In the genomic region with DNA sequence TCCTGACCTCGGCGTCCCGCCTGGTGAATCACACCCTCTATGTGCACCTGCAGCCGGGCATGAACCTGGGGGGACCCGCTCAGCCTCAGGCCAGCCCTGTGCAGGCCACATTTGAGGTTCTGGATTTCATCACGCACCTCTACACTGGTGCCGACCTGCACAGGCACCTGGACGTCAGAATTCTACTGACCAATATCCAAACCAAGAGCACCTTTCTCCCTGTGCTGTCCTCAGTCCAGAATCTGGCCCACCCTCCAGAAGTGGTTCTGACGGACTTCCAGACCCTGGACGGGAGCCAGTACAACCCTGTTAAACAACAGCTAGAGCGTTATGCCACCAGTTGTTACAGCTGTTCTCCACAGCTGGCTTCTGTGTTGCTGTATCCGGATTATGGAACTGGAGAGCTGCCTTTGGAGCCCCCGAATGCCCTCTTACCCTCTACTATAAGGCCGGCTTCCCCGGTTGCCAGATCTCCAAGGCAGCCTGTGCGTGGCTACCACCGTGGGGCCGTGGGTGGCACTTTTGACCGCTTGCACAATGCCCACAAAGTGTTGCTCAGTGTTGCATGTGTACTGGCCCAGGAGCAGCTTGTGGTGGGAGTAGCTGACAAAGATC, we compare ENCODE assay signal across 8 mouse cellular contexts. TPM values are rescaled to one million over a fixed set of nuclear protein-coding genes. Genes with fewer than 3 reads are reported as not detected.
DNase-seq lines count a peak whose midpoint lies in the region; ATAC-seq and TF ChIP-seq lines count a peak whose summit lies in the region.

No protein-coding gene starts in this region.

- H3K27ac ChIP-seq in neural tube, embryonic 12.5 days = peak overlapping the region; percentile 28; the same call in 1 of the 2 replicates

- H3K9ac ChIP-seq in neural tube, embryonic 12.5 days = peak overlapping the region; percentile 85

- H3K9me3 ChIP-seq in E14TG2a.4 (ENCODE audit: low read length) = no peaks in the 10 kb centered on the region
- H3K9me3 ChIP-seq in neural tube, embryonic 12.5 days = no peaks in the 10 kb centered on the region

- peaks cover 40% of the 10 kb centered on the region for H3K27me3 ChIP-seq in E14TG2a.4 (ENCODE audit: insufficient read depth, low read length)
- peaks cover 33% of the 10 kb centered on the region for H3K27me3 ChIP-seq in neural tube, embryonic 12.5 days (replicated peaks)

- ATAC-seq in granulocyte monocyte progenitor cell, adult 5-6 weeks (replicated peaks; ENCODE audit: poor library complexity, severe bottlenecking) = peak; percentile 35
- ATAC-seq in neural tube, embryonic 12.5 days (ENCODE audit: low FRiP score, low read depth) = 0 out of 2 replicates have a peak, but pooled peaks have one; percentile 1
- ATAC-seq in erythroid progenitor cell, adult 5-6 weeks (replicated peaks; ENCODE audit: low FRiP score, poor library complexity, severe bottlenecking) = no peak

- peak overlapping the region; percentile 94 for H3K4me3 ChIP-seq in E14TG2a.4 (replicated peaks; ENCODE audit: low read length)
- H3K4me3 ChIP-seq in neural tube, embryonic 12.5 days = peak overlapping the region; percentile 74

- DNase-seq in cerebellum, adult 8-10 months = peak; percentile 59
- no peak for DNase-seq in cerebellum, adult 18-20 months
- DNase-seq in kidney, postnatal 4 days = peak; percentile 49 to 69
- DNase-seq in left cerebral cortex, postnatal 36 days (ENCODE audit: low spot score in 2 of 2) = no peak

- TF ChIP-seq CTCF in E14TG2a.4 (conservative IDR thresholded peaks at IDR 0.05; ENCODE audit: low read length) = no peak

- H3K36me3 ChIP-seq in E14TG2a.4 (ENCODE audit: insufficient read depth, low read length) = peaks cover 30% of the 10 kb centered on the region
- H3K36me3 ChIP-seq in neural tube, embryonic 12.5 days = peaks cover 13% of the 10 kb centered on the region

- peaks cover 78% of the 10 kb centered on the region for H3K4me1 ChIP-seq in E14TG2a.4 (replicated peaks; ENCODE audit: low read depth, low read length)
- H3K4me1 ChIP-seq in neural tube, embryonic 12.5 days = peaks cover 37% of the 10 kb centered on the region

- intact Hi-C loops in left cerebral cortex, postnatal 36 days (cut with DNase I) = no loop called here

- WGBS in neural tube, embryonic 12.5 days = 35% methylated on average over 19 of the region's 19 CpGs

- H3K4me2 ChIP-seq in neural tube, embryonic 12.5 days (replicated peaks) = peak overlapping the region; percentile 92

RNA-seq across cellular contexts. Expression of gene Coasy, which starts 0.8 kb away (rescaled TPM):
- 26.8 and 35.8 TPM in 2 replicates for total RNA-seq in granulocyte monocyte progenitor cell, adult 5-6 weeks (2014; fragmentation: Nextera tagmentation)
- 30.5 and 32.2 TPM in 2 replicates for total RNA-seq in granulocyte monocyte progenitor cell, adult 5-6 weeks (2017)
- polyA plus RNA-seq in neural tube, embryonic 12.5 days (2016; fragmentation: Nextera tagmentation; extraction: Ambion mirVana) = 50.8 and 54.5 TPM in 2 replicates
- 2.5 and 3.8 TPM in 2 replicates for total RNA-seq in erythroid progenitor cell, adult 5-6 weeks (2015; ENCODE audit: low replicate concordance)
- 1.7 and 6.8 TPM in 2 replicates for total RNA-seq in erythroid progenitor cell, adult 5-6 weeks (2017; ENCODE audit: low replicate concordance)
- total RNA-seq in left cerebral cortex, postnatal 36 days (2021) = 10 to 100 TPM; 22.7 to 26.3 TPM

RNA-seq across cellular contexts. Expression of gene Mlx, which starts 3.9 kb away (rescaled TPM):
- 76.1 and 81.6 TPM in 2 replicates for total RNA-seq in granulocyte monocyte progenitor cell, adult 5-6 weeks (2014; fragmentation: Nextera tagmentation)
- total RNA-seq in granulocyte monocyte progenitor cell, adult 5-6 weeks (2017) = 68.2 and 82.4 TPM in 2 replicates
- 59.6 and 68.0 TPM in 2 replicates for polyA plus RNA-seq in neural tube, embryonic 12.5 days (2016; fragmentation: Nextera tagmentation; extraction: Ambion mirVana)
- total RNA-seq in erythroid progenitor cell, adult 5-6 weeks (2015; ENCODE audit: low replicate concordance) = 36.0 and 43.6 TPM in 2 replicates
- 16.8 and 26.4 TPM in 2 replicates for total RNA-seq in erythroid progenitor cell, adult 5-6 weeks (2017; ENCODE audit: low replicate concordance)
- 10 to 100 TPM; 38.9 to 41.8 TPM for total RNA-seq in left cerebral cortex, postnatal 36 days (2021)

RNA-seq across cellular contexts. Expression of gene Hsd17b1, which starts 5.0 kb away (rescaled TPM):
- total RNA-seq in granulocyte monocyte progenitor cell, adult 5-6 weeks (2014; fragmentation: Nextera tagmentation) = 1.5 and 12.9 TPM in 2 replicates
- 7.4 and 8.2 TPM in 2 replicates for total RNA-seq in granulocyte monocyte progenitor cell, adult 5-6 weeks (2017)
- 0.14 and 0.29 TPM in 2 replicates for polyA plus RNA-seq in neural tube, embryonic 12.5 days (2016; fragmentation: Nextera tagmentation; extraction: Ambion mirVana)
- 2.2 TPM in 1 of 2 replicates, not detected in the other for total RNA-seq in erythroid progenitor cell, adult 5-6 weeks (2015; ENCODE audit: low replicate concordance)
- 0.26 TPM in 1 of 2 replicates, not detected in the other for total RNA-seq in erythroid progenitor cell, adult 5-6 weeks (2017; ENCODE audit: low replicate concordance)
- under 1 TPM; 0.70 to 0.79 TPM for total RNA-seq in left cerebral cortex, postnatal 36 days (2021)

RNA-seq across cellular contexts. Expression of gene Psmc3ip, which starts 12.0 kb away (rescaled TPM):
- total RNA-seq in granulocyte monocyte progenitor cell, adult 5-6 weeks (2014; fragmentation: Nextera tagmentation) = 51.8 and 62.8 TPM in 2 replicates
- 42.9 and 63.5 TPM in 2 replicates for total RNA-seq in granulocyte monocyte progenitor cell, adult 5-6 weeks (2017)
- polyA plus RNA-seq in neural tube, embryonic 12.5 days (2016; fragmentation: Nextera tagmentation; extraction: Ambion mirVana) = 31.4 and 34.3 TPM in 2 replicates
- total RNA-seq in erythroid progenitor cell, adult 5-6 weeks (2015; ENCODE audit: low replicate concordance) = 5.9 and 7.9 TPM in 2 replicates
- 13.2 and 29.0 TPM in 2 replicates for total RNA-seq in erythroid progenitor cell, adult 5-6 weeks (2017; ENCODE audit: low replicate concordance)
- 1 to 10 TPM; 2.1 to 3.1 TPM for total RNA-seq in left cerebral cortex, postnatal 36 days (2021)

RNA-seq across cellular contexts. Expression of gene Naglu, which starts 13.4 kb away (rescaled TPM):
- total RNA-seq in granulocyte monocyte progenitor cell, adult 5-6 weeks (2014; fragmentation: Nextera tagmentation) = 9.3 and 15.7 TPM in 2 replicates
- total RNA-seq in granulocyte monocyte progenitor cell, adult 5-6 weeks (2017) = 12.7 and 13.7 TPM in 2 replicates
- polyA plus RNA-seq in neural tube, embryonic 12.5 days (2016; fragmentation: Nextera tagmentation; extraction: Ambion mirVana) = 10.8 and 11.1 TPM in 2 replicates
- total RNA-seq in erythroid progenitor cell, adult 5-6 weeks (2015; ENCODE audit: low replicate concordance) = 2.2 and 3.8 TPM in 2 replicates
- 4.5 and 9.9 TPM in 2 replicates for total RNA-seq in erythroid progenitor cell, adult 5-6 weeks (2017; ENCODE audit: low replicate concordance)
- 1 to 10 TPM; 8.8 to 9.1 TPM for total RNA-seq in left cerebral cortex, postnatal 36 days (2021)

Comparison
In these comparisons a context has a peak if more than half of its experiments do, and no peak if none do; other contexts are left out.
1. DNase-seq: peak in cerebellum, adult 8-10 months (single experiment) and kidney, postnatal 4 days (2 of 2); none in cerebellum, adult 18-20 months (0 of 2) and left cerebral cortex, postnatal 36 days (0 of 2).